Mouse (Mus musculus): ENCODE measurements around the gene Rreb1.
A peak's percentile ranks its signal among the peaks of the same experiment; 100 is the strongest.

Rreb1 gene

GRCm38 (mm10) chr13:37779251-37779667 is 1.1 kb downstream of the Rreb1 start:
- DNase-seq (ENCODE audit: inconsistent ontology term), result no peak

GRCm38 (mm10) chr13:37781557-37781956 is 3.4 kb downstream of the Rreb1 start:
- DNase-seq (ENCODE audit: inconsistent ontology term), result no peak

GRCm38 (mm10) chr13:37782144-37782543 is 3.9 kb downstream of the Rreb1 start:
- no peak for DNase-seq (ENCODE audit: inconsistent ontology term)

- DNase-seq (ENCODE audit: inconsistent ontology term), result no peak
Observed at GRCm38 (mm10) chr13:37783676-37784075, 5.5 kb downstream of the Rreb1 start.

- peak; percentile 16 for DNase-seq (ENCODE audit: inconsistent ontology term)
Observed at GRCm38 (mm10) chr13:37784226-37784625, 6.0 kb downstream of the Rreb1 start.

GRCm38 (mm10) chr13:37792739-37793336 is 14.6 kb downstream of the Rreb1 start:
- no peak for DNase-seq (ENCODE audit: inconsistent ontology term)

GRCm38 (mm10) chr13:37798811-37799210 is 20.6 kb downstream of the Rreb1 start:
- DNase-seq (ENCODE audit: inconsistent ontology term), result no peak

DNA sequence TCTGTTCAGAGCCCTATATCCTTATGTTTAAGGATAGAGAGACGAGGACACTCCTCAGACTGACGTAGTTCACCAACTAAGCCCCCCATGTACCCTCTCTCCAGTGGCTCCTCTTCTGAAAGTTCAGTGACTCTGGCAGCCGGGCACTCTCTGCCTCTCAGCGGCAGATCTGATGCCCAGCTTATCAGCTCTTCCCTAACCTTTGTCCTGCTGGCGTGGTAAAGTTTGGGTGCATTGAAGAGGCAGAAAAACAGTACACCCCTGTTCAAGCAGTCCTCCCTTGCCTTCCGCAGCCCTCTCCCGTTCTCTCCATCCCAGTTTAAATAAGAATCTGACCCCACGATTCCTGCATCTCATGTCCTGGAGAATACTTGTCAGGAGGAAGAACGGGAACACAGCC is 21.2 kb downstream of the Rreb1 start:
- DNase-seq (ENCODE audit: inconsistent ontology term), result no peak

- DNase-seq (ENCODE audit: inconsistent ontology term), result peak; percentile 21
Observed at GRCm38 (mm10) chr13:37801101-37802075, 23.2 kb downstream of the Rreb1 start.

DNA sequence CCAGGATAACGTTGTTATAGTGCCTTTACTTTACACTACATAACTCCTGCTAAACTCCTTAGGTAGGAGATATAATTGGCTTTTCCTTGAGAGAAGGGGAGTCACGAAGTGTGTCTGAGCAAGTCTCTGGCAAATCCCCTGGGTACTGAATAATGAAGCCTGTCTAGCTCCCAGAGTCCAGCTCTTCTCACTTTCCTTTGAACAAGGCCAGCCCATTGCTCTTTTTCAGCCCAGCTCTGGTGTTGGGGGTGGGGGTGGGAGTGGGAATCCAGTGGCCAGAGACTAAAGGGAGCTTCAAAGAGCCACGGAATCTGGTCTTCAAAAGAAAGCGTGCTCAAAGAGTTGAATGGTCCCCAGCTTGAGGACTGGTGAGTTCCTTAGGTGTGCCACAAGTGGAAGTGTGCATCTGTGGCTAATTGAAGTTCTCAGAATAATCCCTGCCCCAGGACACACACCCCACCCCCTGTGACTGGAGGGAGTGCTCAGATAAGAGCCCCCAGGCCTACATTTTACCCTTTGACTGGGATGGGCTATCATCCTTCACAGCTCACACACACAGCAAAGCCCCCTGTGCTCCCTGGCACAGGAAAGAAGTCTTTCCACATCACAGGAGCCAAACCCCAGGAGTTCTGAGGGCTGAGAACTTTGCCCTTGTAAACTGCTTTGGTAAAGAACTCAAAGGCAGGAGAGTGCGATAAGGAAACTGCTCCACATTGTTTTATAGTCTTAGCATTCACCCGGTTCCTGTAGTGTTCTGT is 24.2 kb downstream of the Rreb1 start:
- peak; percentile 43 for DNase-seq (ENCODE audit: inconsistent ontology term)

DNA sequence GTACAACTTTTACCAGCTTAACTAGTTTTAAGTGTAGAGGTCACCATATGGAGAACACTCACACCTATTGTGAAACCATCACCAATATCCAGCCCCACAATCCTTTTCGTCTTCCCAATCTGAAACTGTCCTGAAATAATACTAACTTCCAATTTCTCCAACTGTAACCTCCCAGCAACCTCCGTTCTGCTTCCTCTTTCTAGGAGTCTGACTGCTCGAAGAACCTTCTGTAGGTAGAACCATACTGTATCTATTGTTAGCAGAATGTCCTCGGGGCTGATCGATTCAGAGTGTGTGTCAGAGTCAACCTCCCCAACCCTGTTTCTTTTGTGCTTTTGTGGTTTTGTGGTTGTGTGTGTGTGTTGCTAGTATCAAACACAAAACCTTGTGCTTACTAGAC is 25.0 kb downstream of the Rreb1 start:
- DNase-seq (ENCODE audit: inconsistent ontology term), result no peak

- no peak for DNase-seq (ENCODE audit: inconsistent ontology term)
Observed at GRCm38 (mm10) chr13:37804023-37804422, 25.8 kb downstream of the Rreb1 start.

GRCm38 (mm10) chr13:37815001-37815400 is 36.8 kb downstream of the Rreb1 start:
- DNase-seq (ENCODE audit: inconsistent ontology term), result no peak

GRCm38 (mm10) chr13:37816736-37817135 is 38.5 kb downstream of the Rreb1 start:
- no peak for DNase-seq (ENCODE audit: inconsistent ontology term)

- peak; percentile 70 for DNase-seq (ENCODE audit: inconsistent ontology term)
Observed at GRCm38 (mm10) chr13:37821413-37821812, 43.2 kb downstream of the Rreb1 start.

- no peak for DNase-seq (ENCODE audit: inconsistent ontology term)
Observed at GRCm38 (mm10) chr13:37824331-37824920, 46.2 kb downstream of the Rreb1 start.

DNA sequence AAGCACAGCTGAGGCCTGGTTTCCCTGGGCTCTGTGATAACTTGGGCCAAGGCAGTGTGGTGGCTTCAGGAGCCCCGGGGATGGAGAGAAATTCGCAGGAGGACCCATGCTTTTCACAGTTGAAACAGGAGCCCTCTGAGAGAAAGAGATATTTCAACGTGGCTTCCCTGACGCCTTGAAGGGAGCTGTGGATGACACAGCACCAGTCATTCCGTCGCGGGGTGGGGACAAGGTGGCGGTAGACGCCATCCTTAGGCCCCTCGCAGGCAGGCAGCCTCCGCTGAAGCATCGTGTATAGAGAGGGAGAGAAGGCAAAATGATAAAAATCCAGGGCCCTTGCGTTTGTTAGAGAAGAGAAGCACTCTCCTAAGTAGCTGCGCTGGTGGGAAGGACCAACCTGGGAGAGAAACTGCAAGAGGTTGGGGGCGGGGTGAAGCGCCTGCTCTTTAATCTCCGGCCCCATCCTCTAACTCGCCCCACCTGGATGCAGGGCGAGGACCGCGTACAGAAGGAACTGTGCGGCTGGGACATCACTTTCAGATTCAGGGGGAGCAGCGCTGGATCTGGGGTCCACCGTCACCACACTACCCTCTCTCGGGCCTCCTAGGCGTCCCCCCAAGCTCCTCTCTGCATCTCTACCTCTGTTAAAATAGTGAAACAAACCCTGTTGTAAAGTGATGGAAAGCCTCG is 46.9 kb downstream of the Rreb1 start:
- DNase-seq (ENCODE audit: inconsistent ontology term), result no peak

- DNase-seq (ENCODE audit: inconsistent ontology term), result peak; percentile 59
Observed at GRCm38 (mm10) chr13:37825646-37826280, 47.6 kb downstream of the Rreb1 start.

DNA sequence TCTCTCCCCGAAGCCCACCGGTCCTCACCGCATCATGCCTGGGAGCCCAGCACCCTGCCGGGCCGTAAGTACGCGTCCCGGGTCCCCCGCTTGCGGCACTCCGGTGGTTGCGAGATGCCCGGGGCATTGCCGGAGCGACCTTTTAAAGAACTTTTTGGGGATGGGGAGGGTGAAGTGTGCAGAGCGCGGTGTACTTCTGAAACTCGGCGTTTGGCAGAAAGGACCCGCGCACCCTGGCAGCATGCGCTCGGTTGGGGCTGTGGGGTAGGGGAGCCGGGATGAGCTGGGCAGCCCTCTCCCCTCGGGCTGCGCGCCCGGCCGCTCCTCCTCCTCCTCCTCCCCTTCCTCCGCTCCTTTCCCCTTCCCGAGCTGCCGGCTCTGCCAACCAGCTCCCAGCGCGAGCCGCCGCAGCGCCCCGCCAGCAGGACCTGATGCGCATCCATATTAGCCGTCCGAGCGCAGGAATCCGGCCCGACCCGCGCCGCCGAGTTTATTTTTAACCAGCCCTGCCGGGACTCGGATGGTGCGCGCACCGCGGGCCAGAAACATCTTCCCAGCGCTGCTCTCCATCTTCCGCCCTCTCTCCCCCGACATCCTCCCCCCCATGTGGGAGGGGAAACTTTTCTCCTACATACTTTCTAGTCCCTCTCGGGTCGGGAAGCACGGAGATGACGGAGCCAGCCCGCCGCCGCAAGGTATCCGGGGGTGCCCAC is 48.2 kb downstream of the Rreb1 start:
- peak; percentile 79 for DNase-seq (ENCODE audit: inconsistent ontology term)

DNA sequence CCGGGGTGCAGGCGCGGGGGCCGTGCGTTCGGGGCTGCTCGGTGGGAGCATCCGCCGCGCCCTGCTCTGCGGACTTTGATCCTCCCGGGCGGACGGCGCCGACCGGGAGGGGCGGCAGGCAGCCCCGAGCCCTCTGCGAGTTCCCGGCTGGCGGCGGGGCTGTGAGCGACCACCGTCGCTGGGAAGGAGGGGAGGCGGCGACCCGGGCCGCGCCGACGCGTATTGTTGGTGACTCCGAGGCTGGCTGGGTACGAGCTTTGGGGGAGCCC is 48.7 kb downstream of the Rreb1 start:
- no peak for DNase-seq (ENCODE audit: inconsistent ontology term)

All from Muller cell, postnatal 12 days (primary cell).